Mouse (Mus musculus) right cerebral cortex, postnatal 4 days (tissue): Measurements from ENCODE around the gene Agps.

Experiments used
- DNase-seq: peaks from one replicate; pipeline ENCODE4 v3.0.0-alpha.2; 2022

Gene Agps

DNA sequence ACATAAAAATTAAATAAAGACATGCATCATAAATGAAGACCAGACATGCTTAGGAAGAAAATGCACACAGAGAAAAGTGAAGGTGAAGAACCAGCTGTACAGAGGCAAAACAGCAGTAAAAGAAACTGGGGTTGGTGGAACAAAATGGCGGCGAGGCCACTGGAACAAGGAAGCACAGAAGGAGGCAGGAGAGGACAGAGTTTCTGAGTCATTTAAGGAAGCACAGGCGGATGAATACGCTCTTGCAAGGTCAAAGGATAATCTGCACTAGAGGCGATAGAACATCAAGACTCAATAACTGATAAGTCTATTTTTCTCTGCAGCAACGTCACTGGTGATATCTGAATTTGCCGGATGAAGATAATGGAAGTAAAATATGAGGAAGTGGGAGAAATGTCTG lies 1.7 kb upstream of the Agps start:
- DNase-seq = no peak

DNA sequence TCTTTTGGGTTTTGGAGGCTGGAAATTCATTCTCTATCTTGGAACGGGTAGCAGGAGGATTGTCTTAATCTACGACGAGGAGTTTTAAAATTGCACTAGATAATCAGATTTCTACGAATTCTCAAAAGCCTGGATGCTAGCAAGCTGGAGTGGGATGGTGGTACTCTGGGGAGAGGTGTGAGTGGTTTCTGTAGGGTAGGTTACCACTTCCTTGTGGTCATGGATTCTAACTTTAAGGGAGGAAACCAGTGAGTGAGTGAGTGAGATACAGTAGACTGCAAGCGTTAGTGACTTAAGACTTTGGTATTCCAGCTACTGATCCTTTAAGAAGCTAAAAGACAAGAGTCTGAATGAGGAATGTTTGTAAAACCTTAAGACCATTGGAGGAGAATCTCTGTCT lies 804 bp downstream of the Agps start:
- no peak for DNase-seq

DNA sequence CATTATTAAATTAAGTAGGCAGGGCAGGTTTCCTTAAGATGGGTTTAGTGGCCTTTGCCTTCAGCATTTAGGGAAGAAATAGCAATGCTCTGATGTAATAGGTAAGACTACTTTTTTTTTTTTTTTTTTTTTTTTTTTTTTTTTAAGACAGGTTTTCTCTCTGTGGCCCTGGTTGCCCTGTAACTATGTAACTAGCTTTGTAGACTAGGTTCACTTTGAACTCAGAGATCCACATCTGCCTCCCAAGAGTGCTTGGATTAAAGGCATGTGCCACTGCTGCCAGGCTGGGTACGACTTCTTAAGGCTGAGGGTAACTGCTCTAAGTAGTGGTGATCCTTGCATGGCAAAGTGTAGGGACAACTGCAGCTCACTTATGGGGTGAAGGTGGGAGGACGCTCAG lies 2.5 kb downstream of the Agps start:
- DNase-seq = no peak

- no peak for DNase-seq
These were observed 10.3 kb downstream of the Agps start for GRCm38 (mm10) chr2:75842302-75842701.

GRCm38 (mm10) chr2:75847708-75848107 lies 15.7 kb downstream of the Agps start:
- no peak for DNase-seq

GRCm38 (mm10) chr2:75852483-75852882 lies 20.5 kb downstream of the Agps start:
- DNase-seq = no peak

DNA sequence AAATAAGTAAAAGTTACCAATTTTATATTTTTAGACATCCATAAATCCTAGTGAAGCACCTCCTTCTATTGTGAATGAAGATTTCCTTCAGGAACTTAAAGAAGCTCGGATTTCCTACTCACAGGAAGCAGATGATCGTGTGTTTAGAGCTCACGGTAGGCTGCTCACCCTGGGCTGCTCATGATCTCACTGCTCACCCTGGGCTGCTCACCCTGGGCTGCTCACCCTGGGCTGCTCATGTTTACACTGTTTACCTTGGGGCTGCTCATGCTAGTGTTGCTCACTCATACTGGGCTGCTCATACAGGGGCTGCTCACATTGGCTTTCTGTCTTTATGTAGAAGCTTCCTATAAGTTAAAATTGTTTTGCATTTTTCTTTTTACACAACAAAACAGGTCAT lies 22.2 kb downstream of the Agps start:
- no peak for DNase-seq

DNA sequence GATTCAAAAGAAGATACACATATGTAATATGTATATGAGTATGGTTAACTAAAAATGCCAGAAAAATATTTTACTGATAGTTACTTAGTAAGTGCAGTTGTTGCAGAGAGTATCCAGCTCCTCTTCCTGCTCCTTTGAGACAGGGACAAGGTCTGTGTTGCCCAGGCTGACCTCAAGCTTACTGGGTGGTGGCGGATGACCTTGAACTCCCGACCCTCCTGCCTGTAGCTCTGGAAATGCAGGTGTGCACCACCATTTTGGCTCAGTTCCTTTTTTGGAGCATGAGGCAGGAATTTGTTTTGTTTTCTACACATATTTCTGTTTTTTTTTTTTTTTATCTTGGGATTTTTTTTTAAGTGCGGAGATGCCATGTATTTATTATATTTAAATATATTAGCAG lies 29.1 kb downstream of the Agps start:
- DNase-seq = no peak

DNA sequence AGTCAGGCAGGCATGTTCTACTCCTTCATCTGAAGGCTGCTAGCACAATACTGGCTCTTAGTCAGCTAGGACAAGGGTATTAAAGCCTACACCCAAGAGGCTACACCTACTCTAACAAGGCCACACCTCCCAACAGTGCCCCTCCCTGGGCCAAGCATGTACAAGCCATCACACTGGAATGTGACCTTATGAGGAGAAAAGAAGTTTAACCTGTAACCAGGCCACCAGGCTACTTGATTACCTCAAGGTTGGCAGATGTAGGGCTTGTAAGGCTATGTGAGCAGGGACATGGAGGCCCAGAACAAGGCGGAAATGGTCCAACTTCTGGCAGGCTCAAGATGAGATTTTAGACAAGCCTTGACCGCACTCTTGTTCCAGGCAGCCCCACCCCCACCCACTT lies 37.6 kb downstream of the Agps start:
- no peak for DNase-seq

GRCm38 (mm10) chr2:75874008-75874559 lies 42.1 kb downstream of the Agps start:
- DNase-seq = no peak

GRCm38 (mm10) chr2:75879791-75880190 lies 47.8 kb downstream of the Agps start:
- no peak for DNase-seq

DNA sequence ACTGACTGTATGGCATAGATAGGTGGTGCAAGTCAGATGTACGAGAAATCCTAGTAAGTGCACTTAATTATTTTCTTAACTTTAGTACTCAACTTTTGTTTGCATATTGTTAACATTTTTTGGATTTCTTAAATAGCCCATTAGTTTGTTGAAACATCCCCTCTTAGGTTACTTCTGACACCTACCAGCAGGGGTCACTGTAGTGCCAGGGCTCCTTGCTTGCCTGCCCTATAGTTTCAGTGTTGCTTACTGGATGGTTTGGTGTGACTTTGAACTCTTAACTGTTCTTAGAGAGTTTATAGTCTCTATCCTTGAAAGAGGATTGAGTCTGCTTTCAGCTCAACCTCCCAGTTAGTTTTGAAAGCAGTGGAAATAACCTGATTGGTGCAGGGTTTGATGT lies 51.6 kb downstream of the Agps start:
- DNase-seq = peak; percentile 47

DNA sequence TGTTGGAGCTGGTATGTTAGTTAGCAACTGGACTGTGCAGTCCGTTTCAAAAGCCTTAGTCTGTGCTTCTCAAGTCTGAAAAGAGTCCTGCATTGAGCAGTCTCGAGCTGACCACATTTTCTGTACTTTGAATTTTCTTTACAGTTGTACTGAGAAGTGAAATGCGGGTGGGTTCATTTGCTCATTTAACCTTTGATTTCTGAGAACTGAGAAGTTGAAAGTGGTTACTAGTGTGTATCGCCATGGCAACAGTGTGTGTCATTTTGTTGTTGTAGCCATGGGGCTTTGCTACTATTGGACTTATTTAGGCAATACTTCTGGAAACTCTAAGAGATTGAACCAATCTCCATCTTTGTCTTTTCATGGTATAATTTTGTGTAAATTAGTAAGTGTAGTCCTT lies 60.0 kb downstream of the Agps start:
- no peak for DNase-seq

DNA sequence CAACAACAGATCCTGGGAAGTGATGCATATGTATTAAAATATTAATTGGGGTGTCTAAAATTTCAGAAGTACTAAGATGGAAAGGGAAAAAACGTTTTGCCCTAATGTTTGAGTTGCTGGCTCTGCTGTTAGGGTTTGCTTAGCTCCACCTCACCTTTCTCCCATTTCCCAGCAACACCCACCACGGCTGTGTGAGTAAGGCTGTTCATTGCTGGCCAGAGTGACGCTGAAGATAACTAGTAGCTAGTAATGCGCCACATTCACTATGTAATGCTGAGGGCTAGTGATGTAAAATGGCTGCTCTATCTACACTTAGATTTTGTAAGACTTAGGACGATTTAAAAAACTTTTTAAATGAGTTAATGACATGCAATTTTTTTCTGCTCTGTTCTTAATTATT lies 63.7 kb downstream of the Agps start:
- no peak for DNase-seq

DNA sequence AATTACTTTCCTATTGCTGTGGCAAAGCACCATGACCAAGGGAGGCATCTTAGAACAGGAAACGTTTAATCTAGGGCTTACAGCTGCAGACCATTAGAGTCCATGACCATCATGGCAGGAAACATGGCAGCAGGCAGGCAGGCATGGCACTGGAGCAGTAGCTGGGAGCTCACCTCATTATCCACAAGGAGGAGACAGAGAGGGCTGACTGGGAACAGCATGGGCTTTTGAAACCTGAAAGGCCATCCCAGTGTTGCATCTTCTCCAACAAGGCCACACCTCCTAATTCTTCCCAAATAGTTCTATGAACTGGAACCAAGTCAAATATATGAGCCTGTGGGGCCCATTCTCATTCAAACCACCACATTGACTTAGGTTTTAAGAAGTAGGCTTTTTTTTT lies 68.3 kb downstream of the Agps start:
- no peak for DNase-seq

- no peak for DNase-seq
These were observed 69.9 kb downstream of the Agps start for GRCm38 (mm10) chr2:75901869-75902268.

GRCm38 (mm10) chr2:75907142-75907541 lies 75.2 kb downstream of the Agps start:
- no peak for DNase-seq

DNA sequence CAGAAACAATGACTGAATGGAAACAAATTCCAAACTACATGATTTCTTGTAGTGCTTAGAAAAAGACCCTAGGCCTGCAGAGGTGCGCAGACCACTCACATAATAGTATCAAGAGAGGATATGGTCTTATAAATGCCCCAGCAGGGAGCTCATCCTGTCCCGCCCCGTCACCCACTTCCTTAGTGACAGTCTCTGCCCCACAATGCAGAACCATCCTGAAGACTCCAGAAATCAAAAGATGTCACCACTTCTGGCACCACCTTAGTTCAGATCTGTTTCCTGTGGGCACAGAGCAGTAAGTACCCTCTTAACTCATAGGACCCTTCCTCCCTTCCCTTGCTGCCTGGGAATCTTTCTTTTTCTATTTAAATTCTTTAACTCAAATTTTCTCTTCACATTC lies 83.1 kb downstream of the Agps start:
- no peak for DNase-seq

- no peak for DNase-seq
These were observed 91.9 kb downstream of the Agps start for GRCm38 (mm10) chr2:75923807-75924340.

- no peak for DNase-seq
These were observed 94.1 kb downstream of the Agps start for GRCm38 (mm10) chr2:75926061-75926460.

DNA sequence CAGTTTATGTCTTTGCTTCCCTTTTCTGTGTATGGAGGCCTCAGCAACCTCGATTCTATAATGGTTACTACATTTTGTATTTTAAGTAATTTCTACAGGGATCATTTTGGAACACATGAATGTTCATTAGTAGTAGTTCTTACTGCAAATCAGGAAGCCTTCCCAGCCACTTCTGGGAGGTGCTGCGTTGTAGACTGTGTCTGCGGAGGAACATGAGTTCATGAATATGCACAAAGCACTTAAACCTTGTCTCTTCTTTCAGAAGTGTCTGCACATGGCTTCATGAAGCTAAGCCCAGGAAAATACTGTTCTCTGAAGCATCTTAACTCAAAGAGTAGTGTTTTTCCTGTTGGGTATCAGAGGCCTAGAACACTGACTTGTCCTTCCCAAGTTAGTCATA lies 96.0 kb downstream of the Agps start:
- DNase-seq = no peak

GRCm38 (mm10) chr2:75929141-75929540 lies 97.2 kb downstream of the Agps start:
- DNase-seq = no peak

- DNase-seq = no peak
These were observed 97.9 kb downstream of the Agps start for GRCm38 (mm10) chr2:75929786-75930444.

DNA sequence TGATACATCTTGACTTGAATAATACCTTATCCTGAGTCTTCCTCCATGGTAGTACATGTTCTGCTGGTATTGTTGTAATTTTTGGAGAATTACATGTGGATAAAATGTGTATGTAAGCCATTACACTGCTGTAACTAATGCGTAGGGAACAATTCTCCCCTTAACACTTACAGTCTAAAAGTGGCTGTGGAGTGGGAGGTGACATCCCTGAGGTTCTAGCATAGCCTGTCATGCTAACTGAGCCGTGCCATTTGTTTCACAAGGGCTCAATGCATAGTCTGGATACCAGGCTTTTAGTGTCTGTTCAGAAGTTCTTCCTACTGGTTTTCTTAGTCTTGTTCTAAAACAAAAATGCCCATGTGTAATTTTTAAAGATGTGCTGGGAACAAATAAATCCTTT lies 99.0 kb downstream of the Agps start:
- no peak for DNase-seq

DNA sequence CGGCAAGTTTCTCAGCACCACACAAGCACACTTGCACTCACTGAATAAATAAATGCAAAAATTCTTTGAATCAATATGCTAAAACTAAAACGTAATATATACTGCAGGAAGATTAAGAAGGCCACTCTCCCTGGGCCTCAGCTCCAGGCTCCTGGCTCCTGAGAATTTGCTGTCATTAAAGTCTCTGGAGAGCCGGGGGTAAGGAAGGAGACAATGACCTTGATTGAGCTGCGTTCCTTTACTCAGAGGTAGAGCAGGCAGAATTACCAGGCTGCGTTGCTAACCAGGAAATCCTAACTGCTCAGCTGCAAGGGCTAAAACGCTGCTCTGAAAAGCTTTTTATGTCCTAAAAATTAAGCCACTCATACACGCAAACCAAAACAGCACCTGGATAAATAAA lies 101.6 kb downstream of the Agps start:
- DNase-seq = no peak
